Mouse (Mus musculus): Measurements from ENCODE around the gene Fam131c.

Fam131c gene

GRCm38 (mm10) chr4:141359222-141359621 lies 8.8 kb upstream of the Fam131c start:
- DNase-seq (ENCODE audit: low spot score in 2 of 2): no peak

GRCm38 (mm10) chr4:141360846-141361245 lies 7.2 kb upstream of the Fam131c start:
- DNase-seq (ENCODE audit: low spot score in 2 of 2): no peak

- peak; percentile 31 to 76 for DNase-seq (ENCODE audit: low spot score in 2 of 2)
These were observed 5.0 kb upstream of the Fam131c start for GRCm38 (mm10) chr4:141362937-141363548.

- DNase-seq (ENCODE audit: low spot score in 2 of 2): no peak
These were observed 2.9 kb upstream of the Fam131c start for GRCm38 (mm10) chr4:141365126-141365525.

- no peak for DNase-seq (ENCODE audit: low spot score in 2 of 2)
These were observed 2.1 kb upstream of the Fam131c start for GRCm38 (mm10) chr4:141365876-141366275.

- DNase-seq (ENCODE audit: low spot score in 2 of 2): no peak
These were observed 4.4 kb downstream of the Fam131c start for GRCm38 (mm10) chr4:141372426-141372825.

GRCm38 (mm10) chr4:141379674-141380073 lies 11.7 kb downstream of the Fam131c start:
- DNase-seq (ENCODE audit: low spot score in 2 of 2): no peak

- no peak for DNase-seq (ENCODE audit: low spot score in 2 of 2)
These were observed 14.4 kb downstream of the Fam131c start for GRCm38 (mm10) chr4:141382406-141382805.

GRCm38 (mm10) chr4:141385275-141385674 lies 17.3 kb downstream of the Fam131c start:
- no peak for DNase-seq (ENCODE audit: low spot score in 2 of 2)

GRCm38 (mm10) chr4:141386150-141386549 lies 18.1 kb downstream of the Fam131c start:
- no peak for DNase-seq (ENCODE audit: low spot score in 2 of 2)

- peak in 1 of 2 experiments; percentile 66 for DNase-seq (ENCODE audit: low spot score in 2 of 2)
These were observed 19.2 kb downstream of the Fam131c start for GRCm38 (mm10) chr4:141387093-141387784.

- no peak for DNase-seq (ENCODE audit: low spot score in 2 of 2)
These were observed 19.9 kb downstream of the Fam131c start for GRCm38 (mm10) chr4:141387933-141388332.

GRCm38 (mm10) chr4:141389366-141390150 lies 21.5 kb downstream of the Fam131c start:
- no peak for DNase-seq (ENCODE audit: low spot score in 2 of 2)

GRCm38 (mm10) chr4:141391293-141391692 lies 23.3 kb downstream of the Fam131c start:
- no peak for DNase-seq (ENCODE audit: low spot score in 2 of 2)

GRCm38 (mm10) chr4:141394751-141395150 lies 26.7 kb downstream of the Fam131c start:
- DNase-seq (ENCODE audit: low spot score in 2 of 2): no peak

GRCm38 (mm10) chr4:141397861-141398260 lies 29.8 kb downstream of the Fam131c start:
- DNase-seq (ENCODE audit: low spot score in 2 of 2): no peak

- no peak for DNase-seq (ENCODE audit: low spot score in 2 of 2)
These were observed 30.5 kb downstream of the Fam131c start, which contains the start of gene Clcnka for GRCm38 (mm10) chr4:141398545-141398944. Gene Clcnka, minus strand, starts transcription at chr4:141398724.

GRCm38 (mm10) chr4:141400171-141400570 lies 32.2 kb downstream of the Fam131c start:
- DNase-seq (ENCODE audit: low spot score in 2 of 2): no peak

GRCm38 (mm10) chr4:141404518-141405313 lies 36.7 kb downstream of the Fam131c start:
- peak; percentile 73 to 82 for DNase-seq (ENCODE audit: low spot score in 2 of 2)

- no peak for DNase-seq (ENCODE audit: low spot score in 2 of 2)
These were observed 37.2 kb downstream of the Fam131c start for GRCm38 (mm10) chr4:141405314-141405622.

GRCm38 (mm10) chr4:141406516-141407299 lies 38.7 kb downstream of the Fam131c start:
- DNase-seq (ENCODE audit: low spot score in 2 of 2): peak in 1 of 2 experiments; percentile 60
